Mouse (Mus musculus): ENCODE measurements around the gene Kpna6. TPM values are rescaled to one million over a fixed set of nuclear protein-coding genes. Genes with fewer than 3 reads are reported as not detected.
A peak's percentile ranks its signal among the peaks of the same experiment; 100 is the strongest.

Gene Kpna6
- polyA plus RNA-seq, 1 experiment from 2014 or later = 13.3 TPM

DNA sequence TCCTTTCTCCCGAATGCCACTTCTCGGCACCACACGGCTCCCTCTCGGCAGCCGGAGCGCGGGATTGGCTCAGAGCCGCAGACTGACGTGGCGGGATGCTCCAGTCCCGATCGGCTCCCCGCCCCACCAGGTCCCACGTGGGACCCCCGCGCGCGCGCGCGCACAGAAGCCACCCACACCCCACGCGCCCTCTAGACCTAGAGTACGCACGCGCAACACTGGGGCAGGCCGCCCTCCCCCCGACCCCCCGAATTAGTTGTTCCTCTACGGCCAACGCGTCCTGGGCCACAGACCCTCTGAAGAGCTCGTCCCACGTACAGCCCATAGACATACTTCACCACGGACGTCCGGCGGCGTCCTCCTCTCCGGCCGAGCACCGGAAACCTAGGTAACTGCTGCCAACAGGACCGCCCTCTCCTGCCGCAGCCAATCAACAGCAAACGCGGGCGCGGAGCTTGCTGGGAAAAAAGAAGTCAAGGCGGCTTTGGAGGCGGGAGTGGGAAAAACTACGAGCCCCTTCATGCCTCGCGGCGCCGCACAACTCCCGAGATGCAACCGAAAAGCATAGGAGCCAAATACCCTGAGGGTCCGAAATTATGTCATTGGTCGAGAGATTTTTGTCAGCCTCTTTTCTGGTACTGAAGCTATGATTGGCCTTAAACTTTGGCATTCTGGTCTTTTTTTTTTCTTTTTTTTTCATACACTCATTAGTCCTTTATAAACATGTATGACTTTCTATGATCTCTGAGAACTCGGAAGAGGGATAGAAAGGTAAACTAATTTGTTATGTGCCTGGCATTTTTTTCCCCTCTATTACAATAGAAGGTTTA, 31.7 kb downstream of the Kpna6 start, which contains the start of gene Txlna:
Txlna (minus strand) TSS at position 428 of the 830 bp plus-strand sequence.
- Histone ChIP-seq H3K9ac (replicated peaks; ENCODE audit: low read length) (peak within 1 kb of the TSS; percentile 83), H3K36me3 (replicated peaks; ENCODE audit: control insufficient read depth, insufficient read depth, low read depth, low read length) (peaks cover 8% of the 10 kb centered on the region), H3K9me3 (replicated peaks; ENCODE audit: control insufficient read depth, low read length) (no peaks in the 10 kb centered on the region), H3K27ac (replicated peaks; ENCODE audit: low read depth, low read length) (peak within 1 kb of the TSS; percentile 78), H3K4me3 (ENCODE audit: low read depth, low read length) (peak within 1 kb of the TSS; percentile 66), H3K4me2 (ENCODE audit: low read depth, low read length) (peak within 1 kb of the TSS; percentile 87), H3K4me1 (ENCODE audit: control insufficient read depth, insufficient read depth, low read length) (0 out of 2 replicates have a peak, but pooled peaks cover 4% of the 10 kb centered on the region), H3K27me3 (ENCODE audit: control insufficient read depth, insufficient read depth, low read length) (no peaks in the 10 kb centered on the region)
- DNase-seq (ENCODE audit: low spot score) (peak; percentile 99), ATAC-seq (replicated peaks; ENCODE audit: insufficient number of reproducible peaks, low FRiP score, low TSS enrichment, low read depth) (peak; percentile 94)
- 1% methylated on average over 60 of the region's 60 CpGs for WGBS

GRCm38 (mm10) chr4:129640101-129640637, 32.4 kb downstream of the Kpna6 start:
- no peak for ATAC-seq (replicated peaks; ENCODE audit: insufficient number of reproducible peaks, low FRiP score, low TSS enrichment, low read depth)
- Histone ChIP-seq H3K36me3 (replicated peaks; ENCODE audit: control insufficient read depth, insufficient read depth, low read depth, low read length) (peaks cover 10% of the 10 kb centered on the region), H3K27me3 (ENCODE audit: control insufficient read depth, insufficient read depth, low read length) (no peaks in the 10 kb centered on the region), H3K27ac (replicated peaks; ENCODE audit: low read depth, low read length) (peak overlapping the region; percentile 78), H3K4me1 (ENCODE audit: control insufficient read depth, insufficient read depth, low read length) (0 out of 2 replicates have a peak, but pooled peaks cover 4% of the 10 kb centered on the region), H3K9me3 (replicated peaks; ENCODE audit: control insufficient read depth, low read length) (no peaks in the 10 kb centered on the region), H3K4me2 (ENCODE audit: low read depth, low read length) (peak overlapping the region; percentile 87), H3K9ac (replicated peaks; ENCODE audit: low read length) (peak overlapping the region; percentile 83), H3K4me3 (ENCODE audit: low read depth, low read length) (peak overlapping the region; percentile 66)
- 7% methylated on average over 17 of the region's 17 CpGs for WGBS
- no peak for DNase-seq (ENCODE audit: low spot score)

DNA sequence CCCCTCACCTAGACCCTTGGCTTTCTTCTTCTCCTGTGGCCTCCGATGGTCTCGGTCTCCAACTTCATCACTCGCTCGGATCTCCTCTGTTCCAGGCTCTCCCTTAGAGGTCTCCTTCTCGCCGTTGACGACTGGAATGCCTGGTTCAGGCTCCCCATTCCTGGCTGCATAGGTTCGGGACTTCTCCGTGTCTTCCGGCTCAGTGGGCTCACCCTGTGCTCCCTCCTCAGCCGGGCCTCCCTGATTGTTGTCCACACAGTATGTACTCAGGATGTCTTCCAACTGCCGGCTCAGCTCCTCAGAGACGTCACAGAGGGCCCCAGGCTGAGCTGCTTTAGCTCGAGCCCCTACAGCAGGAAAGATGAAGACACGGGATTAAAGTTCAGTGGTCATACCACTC, 33.3 kb downstream of the Kpna6 start:
- Histone ChIP-seq H3K4me2 (ENCODE audit: low read depth, low read length) (peak overlapping the region; percentile 87), H3K9ac (replicated peaks; ENCODE audit: low read length) (no peak overlapping the region; the same call in 1 of the 2 replicates)
- no peak for ATAC-seq (replicated peaks; ENCODE audit: insufficient number of reproducible peaks, low FRiP score, low TSS enrichment, low read depth)

DNA sequence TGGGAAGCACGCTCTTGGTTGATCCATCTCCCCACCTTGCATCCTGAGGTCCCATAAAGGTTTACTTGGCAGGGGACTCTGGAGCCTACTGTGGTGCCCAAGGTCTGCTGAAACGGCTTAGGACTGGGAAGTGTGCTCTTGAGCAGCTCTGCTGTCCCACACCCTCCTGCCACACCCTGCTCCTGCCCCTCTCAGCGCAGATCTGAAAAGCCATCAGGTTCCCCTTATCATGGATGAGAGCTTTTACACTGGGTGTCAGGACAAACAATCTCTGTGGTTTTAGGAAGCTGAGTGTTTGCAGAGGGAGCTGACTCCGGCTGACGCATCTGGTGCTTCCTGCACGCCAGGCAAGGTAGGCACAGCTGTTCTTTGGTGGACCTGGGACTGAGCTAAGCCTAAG, 38.7 kb downstream of the Kpna6 start:
- Histone ChIP-seq H3K4me2 (ENCODE audit: low read depth, low read length) (no peak overlapping the region), H3K9ac (replicated peaks; ENCODE audit: low read length) (no peak overlapping the region), H3K36me3 (replicated peaks; ENCODE audit: control insufficient read depth, insufficient read depth, low read depth, low read length) (peaks cover 35% of the 10 kb centered on the region), H3K9me3 (replicated peaks; ENCODE audit: control insufficient read depth, low read length) (no peaks in the 10 kb centered on the region), H3K27ac (replicated peaks; ENCODE audit: low read depth, low read length) (no peak overlapping the region), H3K4me1 (ENCODE audit: control insufficient read depth, insufficient read depth, low read length) (no peaks in the 10 kb centered on the region), H3K4me3 (ENCODE audit: low read depth, low read length) (no peak overlapping the region), H3K27me3 (ENCODE audit: control insufficient read depth, insufficient read depth, low read length) (no peaks in the 10 kb centered on the region)
- ATAC-seq (replicated peaks; ENCODE audit: insufficient number of reproducible peaks, low FRiP score, low TSS enrichment, low read depth) = no peak
- 91% methylated on average over 6 of the region's 6 CpGs for WGBS
- DNase-seq (ENCODE audit: low spot score) = no peak

More for the DNA sequence above, 33.3 kb downstream of the Kpna6 start:
- whole genome bisulfite sequencing = 90% methylated on average over 15 of the region's 15 CpGs
- Histone ChIP-seq H3K36me3 (replicated peaks; ENCODE audit: control insufficient read depth, insufficient read depth, low read depth, low read length) (peaks cover 10% of the 10 kb centered on the region), H3K4me3 (ENCODE audit: low read depth, low read length) (no peak overlapping the region), H3K4me1 (ENCODE audit: control insufficient read depth, insufficient read depth, low read length) (0 out of 2 replicates have a peak, but pooled peaks cover 4% of the 10 kb centered on the region), H3K27me3 (ENCODE audit: control insufficient read depth, insufficient read depth, low read length) (no peaks in the 10 kb centered on the region), H3K27ac (replicated peaks; ENCODE audit: low read depth, low read length) (no peak overlapping the region), H3K9me3 (replicated peaks; ENCODE audit: control insufficient read depth, low read length) (no peaks in the 10 kb centered on the region)
- DNase-seq (ENCODE audit: low spot score) = no peak

GRCm38 (mm10) chr4:129631867-129632266, 40.7 kb downstream of the Kpna6 start:
- no peak overlapping the region for H3K9ac ChIP-seq (replicated peaks; ENCODE audit: low read length)
- ATAC-seq (replicated peaks; ENCODE audit: insufficient number of reproducible peaks, low FRiP score, low TSS enrichment, low read depth) = no peak

GRCm38 (mm10) chr4:129630944-129631343, 41.6 kb downstream of the Kpna6 start:
- Histone ChIP-seq H3K27me3 (ENCODE audit: control insufficient read depth, insufficient read depth, low read length) (no peaks in the 10 kb centered on the region), H3K9ac (replicated peaks; ENCODE audit: low read length) (no peak overlapping the region), H3K9me3 (replicated peaks; ENCODE audit: control insufficient read depth, low read length) (no peaks in the 10 kb centered on the region), H3K36me3 (replicated peaks; ENCODE audit: control insufficient read depth, insufficient read depth, low read depth, low read length) (peaks cover 41% of the 10 kb centered on the region), H3K27ac (replicated peaks; ENCODE audit: low read depth, low read length) (no peak overlapping the region), H3K4me2 (ENCODE audit: low read depth, low read length) (no peak overlapping the region), H3K4me3 (ENCODE audit: low read depth, low read length) (no peak overlapping the region), H3K4me1 (ENCODE audit: control insufficient read depth, insufficient read depth, low read length) (no peaks in the 10 kb centered on the region)
- DNase-seq (ENCODE audit: low spot score) = no peak
- ATAC-seq (replicated peaks; ENCODE audit: insufficient number of reproducible peaks, low FRiP score, low TSS enrichment, low read depth) = no peak
- 90% methylated on average over 4 of the region's 4 CpGs for WGBS

More at GRCm38 (mm10) chr4:129631867-129632266, 40.7 kb downstream of the Kpna6 start:
- H3K27me3 ChIP-seq (ENCODE audit: control insufficient read depth, insufficient read depth, low read length) = no peaks in the 10 kb centered on the region
- H3K36me3 ChIP-seq (replicated peaks; ENCODE audit: control insufficient read depth, insufficient read depth, low read depth, low read length) = peaks cover 39% of the 10 kb centered on the region
- H3K4me1 ChIP-seq (ENCODE audit: control insufficient read depth, insufficient read depth, low read length) = no peaks in the 10 kb centered on the region
- WGBS = 92% methylated on average over 12 of the region's 12 CpGs
- H3K9me3 ChIP-seq (replicated peaks; ENCODE audit: control insufficient read depth, low read length) = no peaks in the 10 kb centered on the region
- no peak for DNase-seq (ENCODE audit: low spot score)
- H3K4me3 ChIP-seq (ENCODE audit: low read depth, low read length) = no peak overlapping the region
- H3K27ac ChIP-seq (replicated peaks; ENCODE audit: low read depth, low read length) = no peak overlapping the region
- H3K4me2 ChIP-seq (ENCODE audit: low read depth, low read length) = no peak overlapping the region

GRCm38 (mm10) chr4:129626035-129626434, 46.5 kb downstream of the Kpna6 start:
- no peak for ATAC-seq (replicated peaks; ENCODE audit: insufficient number of reproducible peaks, low FRiP score, low TSS enrichment, low read depth)
- 79% methylated on average over 6 of the region's 6 CpGs for WGBS
- H3K27ac ChIP-seq (replicated peaks; ENCODE audit: low read depth, low read length) = no peak overlapping the region
- peaks cover 23% of the 10 kb centered on the region for H3K36me3 ChIP-seq (replicated peaks; ENCODE audit: control insufficient read depth, insufficient read depth, low read depth, low read length)
- no peak for DNase-seq (ENCODE audit: low spot score)
- no peaks in the 10 kb centered on the region for H3K9me3 ChIP-seq (replicated peaks; ENCODE audit: control insufficient read depth, low read length)
- H3K4me1 ChIP-seq (ENCODE audit: control insufficient read depth, insufficient read depth, low read length) = peaks cover 4% of the 10 kb centered on the region; the same call in 1 of the 2 replicates
- no peaks in the 10 kb centered on the region for H3K27me3 ChIP-seq (ENCODE audit: control insufficient read depth, insufficient read depth, low read length)
- no peak overlapping the region for H3K4me2 ChIP-seq (ENCODE audit: low read depth, low read length)
- no peak overlapping the region for H3K9ac ChIP-seq (replicated peaks; ENCODE audit: low read length)
- no peak overlapping the region; the same call in 1 of the 2 replicates for H3K4me3 ChIP-seq (ENCODE audit: low read depth, low read length)

- Histone ChIP-seq H3K36me3 (replicated peaks; ENCODE audit: control insufficient read depth, insufficient read depth, low read depth, low read length) (peaks cover 21% of the 10 kb centered on the region), H3K9ac (replicated peaks; ENCODE audit: low read length) (no peak overlapping the region; the same call in 1 of the 2 replicates), H3K4me3 (ENCODE audit: low read depth, low read length) (no peak overlapping the region; the same call in 1 of the 2 replicates), H3K27ac (replicated peaks; ENCODE audit: low read depth, low read length) (no peak overlapping the region), H3K4me1 (ENCODE audit: control insufficient read depth, insufficient read depth, low read length) (peaks cover 4% of the 10 kb centered on the region; the same call in 1 of the 2 replicates), H3K4me2 (ENCODE audit: low read depth, low read length) (no peak overlapping the region), H3K9me3 (replicated peaks; ENCODE audit: control insufficient read depth, low read length) (no peaks in the 10 kb centered on the region), H3K27me3 (ENCODE audit: control insufficient read depth, insufficient read depth, low read length) (no peaks in the 10 kb centered on the region)
- DNase-seq (ENCODE audit: low spot score) (no peak), ATAC-seq (replicated peaks; ENCODE audit: insufficient number of reproducible peaks, low FRiP score, low TSS enrichment, low read depth) (no peak)
- WGBS = 42% methylated on average over 4 of the region's 4 CpGs
These were observed 47.1 kb downstream of the Kpna6 start for GRCm38 (mm10) chr4:129625496-129625895.
